Mouse (Mus musculus) MEL (cell line): ENCODE results near the gene Gm21969.

Experiments
- CTCF ChIP-seq, 3 experiments: IDR thresholded peaks in 2 of 3; conservative IDR thresholded peaks in 1 of 3; 2 replicates each; pipeline ENCODE4 v1.5.1; 2011 to 2012; ENCODE audit warnings: low read length in 3 of 3, low read depth in 2 of 3, mild to moderate bottlenecking in 2 of 3, improper control_type of control experiment in 1 of 3, inconsistent platforms in 1 of 3, mixed read lengths in 1 of 3, moderate library complexity in 1 of 3; ENCODE audit not compliant: control insufficient read depth in 1 of 3, insufficient read depth in 1 of 3, poor library complexity in 1 of 3, severe bottlenecking in 1 of 3
- E2F4 ChIP-seq: IDR thresholded peaks from 2 replicates; pipeline ENCODE4 v1.6.1; 2011; ENCODE audit warnings: low read depth, low read length, improper control_type of control experiment, borderline replicate concordance
- ELF1 ChIP-seq: IDR thresholded peaks from 2 replicates; pipeline ENCODE4 v1.6.1; 2014; ENCODE audit warnings: low read depth, mild to moderate bottlenecking, inconsistent platforms, low read length, improper control_type of control experiment, moderate library complexity
- GABPA ChIP-seq: IDR thresholded peaks from 2 replicates; pipeline ENCODE4 v1.6.1; 2012; ENCODE audit warnings: low read depth, mild to moderate bottlenecking, inconsistent platforms, low read length, improper control_type of control experiment, moderate library complexity
- GATA1 ChIP-seq: IDR thresholded peaks from 2 replicates; pipeline ENCODE4 v1.6.1; 2011; ENCODE audit warnings: low read depth, low read length, improper control_type of control experiment
- HCFC1 ChIP-seq: IDR thresholded peaks from 2 replicates; pipeline ENCODE4 v1.6.1; 2012; ENCODE audit warnings: low read depth, mild to moderate bottlenecking, inconsistent platforms, low read length, improper control_type of control experiment, moderate library complexity
- NRF1 ChIP-seq: IDR thresholded peaks from 2 replicates; pipeline ENCODE4 v1.6.1; 2014; ENCODE audit warnings: low read depth, mild to moderate bottlenecking, inconsistent platforms, low read length, improper control_type of control experiment, moderate library complexity; ENCODE audit not compliant: poor library complexity, insufficient read depth, severe bottlenecking
- POLR2A ChIP-seq, 2 experiments: IDR thresholded peaks; 2 replicates each; pipeline ENCODE4 v1.6.1; 2011 to 2012; ENCODE audit warnings: low read length in 2 of 2, mild to moderate bottlenecking in 2 of 2, control low read depth in 1 of 2, improper control_type of control experiment in 1 of 2, low read depth in 1 of 2, moderate library complexity in 1 of 2; ENCODE audit not compliant: control insufficient read depth in 1 of 2, insufficient read depth in 1 of 2, poor library complexity in 1 of 2
- POLR2AphosphoS5 ChIP-seq: IDR thresholded peaks from 2 replicates; pipeline ENCODE4 v1.6.1; 2012; ENCODE audit warnings: low read depth, borderline replicate concordance, mild to moderate bottlenecking, inconsistent platforms, low read length, moderate library complexity, mixed read lengths
- ZNF384 ChIP-seq: IDR thresholded peaks from 2 replicates; pipeline ENCODE4 v1.6.1; 2012; ENCODE audit warnings: low read depth, mild to moderate bottlenecking, inconsistent platforms, low read length, improper control_type of control experiment

- TF ChIP-seq HCFC1 (no peak), CTCF (IDR thresholded peaks at IDR 0.05 in 2 of 3, conservative IDR thresholded peaks at IDR 0.05 in 1 of 3; ENCODE audit: control insufficient read depth in 1 of 3, insufficient read depth in 1 of 3, low read depth in 2 of 3, low read length in 3 of 3, poor library complexity in 1 of 3, severe bottlenecking in 1 of 3) (no peak), E2F4 (no peak), POLR2A (IDR thresholded peaks at IDR 0.05; ENCODE audit: control insufficient read depth in 1 of 2, insufficient read depth in 1 of 2, low read depth in 1 of 2, low read length in 2 of 2, poor library complexity in 1 of 2) (no peak), GATA1 (no peak), ELF1 (no peak), GABPA (no peak), NRF1 (no peak), POLR2AphosphoS5 (no peak), ZNF384 (no peak)
These were observed 12.5 kb upstream of the Gm21969 start for GRCm38 (mm10) chr4:139590446-139590845.
